Mouse (Mus musculus): ENCODE measurements around the gene Ano9.

Ano9 gene

DNA sequence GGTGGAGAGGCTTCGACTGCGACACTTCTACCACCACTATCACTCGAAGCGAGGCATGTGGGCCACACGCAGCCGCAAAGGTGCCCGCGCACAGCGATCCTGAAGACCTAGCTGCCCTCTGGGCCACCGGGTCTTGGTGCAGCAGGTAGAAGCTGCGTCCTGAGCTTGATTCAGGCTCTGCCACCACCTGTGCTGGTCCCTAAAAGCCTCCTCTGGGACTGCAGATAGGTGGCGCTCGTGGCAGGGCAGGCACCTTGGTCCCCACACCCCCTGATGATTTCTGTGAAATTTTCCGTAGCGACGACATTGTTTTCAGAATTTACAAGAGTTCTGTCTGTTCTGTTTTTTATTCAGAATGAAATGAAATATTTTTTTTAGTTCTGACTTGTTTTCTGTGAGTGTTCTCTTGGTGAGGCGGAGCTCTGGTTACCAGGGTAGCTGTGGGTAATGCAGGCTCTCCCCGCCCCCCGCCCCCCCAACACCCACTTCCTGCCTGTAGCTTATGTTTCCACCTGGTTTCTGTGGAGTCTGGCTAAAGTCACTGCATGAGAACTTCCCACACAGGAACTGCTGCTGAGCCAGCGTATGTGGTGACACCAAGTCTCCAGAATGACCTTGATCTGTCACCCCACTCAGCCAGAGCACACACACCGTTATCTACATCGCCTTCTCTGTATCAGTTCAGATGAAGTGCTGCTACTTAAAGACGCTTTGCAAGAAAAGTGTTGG lies 45.4 kb downstream of the Ano9 start:
- in situ Hi-C loops (cut with MboI; ENCODE audit: low pct_unique_long_range_greater_than_20kb in 1 of 2, low sequenced_read_pairs in 2 of 2, unreplicated experiment in 1 of 2): no loop called here

DNA sequence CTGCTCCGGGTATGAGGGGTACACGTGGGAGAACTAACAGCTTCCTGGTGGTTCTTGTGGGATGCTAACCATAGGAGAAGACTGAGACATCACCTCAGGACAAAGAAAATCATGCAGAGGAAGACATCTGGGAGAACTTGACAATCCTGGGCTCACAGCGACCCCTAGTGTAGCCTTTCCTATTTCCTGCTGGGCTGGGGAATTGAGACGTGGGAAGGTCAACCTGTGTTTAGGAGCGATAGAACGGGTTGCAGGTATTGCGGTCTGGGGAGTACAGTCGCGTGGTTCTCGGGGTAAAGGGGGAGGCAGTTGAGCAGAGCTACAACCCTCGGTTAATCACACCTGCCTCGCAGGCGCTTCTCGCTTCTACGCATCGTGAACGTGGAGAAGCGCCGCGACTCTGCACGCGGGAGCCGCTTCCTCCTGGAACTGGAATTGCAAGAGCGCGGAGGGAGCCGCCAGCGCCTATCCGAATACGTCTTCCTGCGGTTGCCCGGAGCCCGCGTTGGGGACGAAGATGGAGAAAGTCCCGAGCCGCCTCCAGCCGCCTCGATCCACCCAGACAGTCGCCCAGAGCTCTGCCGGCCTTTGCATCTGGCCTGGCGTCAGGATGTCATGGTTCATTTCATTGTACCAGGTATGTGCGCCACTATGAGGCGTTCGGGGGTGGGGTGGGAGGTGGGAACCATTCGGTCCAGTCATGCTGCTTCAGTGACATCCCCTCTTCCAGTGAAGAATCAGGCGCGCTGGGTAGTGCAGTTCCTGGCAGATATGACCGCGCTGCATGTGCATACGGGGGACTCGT lies 47.3 kb downstream of the Ano9 start:
- in situ Hi-C loops (cut with MboI; ENCODE audit: low pct_unique_long_range_greater_than_20kb in 1 of 2, low sequenced_read_pairs in 2 of 2, unreplicated experiment in 1 of 2): no loop called here

DNA sequence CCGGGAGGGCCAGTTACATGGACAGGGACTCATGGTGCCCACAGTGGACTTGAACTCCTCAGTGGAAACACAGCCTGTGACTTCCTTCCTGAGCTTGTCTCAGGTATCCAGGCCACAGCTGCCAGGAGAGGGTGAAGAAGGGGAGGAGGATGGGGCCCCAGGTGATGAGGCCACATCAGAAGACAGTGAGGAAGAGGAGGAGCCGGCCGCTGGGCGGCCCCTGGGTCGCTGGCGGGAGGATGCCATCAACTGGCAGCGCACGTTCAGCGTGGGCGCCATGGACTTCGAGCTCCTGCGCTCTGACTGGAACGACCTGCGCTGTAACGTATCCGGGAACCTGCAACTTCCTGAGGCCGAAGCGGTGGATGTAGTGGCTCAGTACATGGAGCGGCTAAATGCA lies 49.3 kb downstream of the Ano9 start:
- in situ Hi-C loops (cut with MboI; ENCODE audit: low pct_unique_long_range_greater_than_20kb in 1 of 2, low sequenced_read_pairs in 2 of 2, unreplicated experiment in 1 of 2): no loop called here

- in situ Hi-C loops (cut with MboI; ENCODE audit: low pct_unique_long_range_greater_than_20kb in 1 of 2, low sequenced_read_pairs in 2 of 2, unreplicated experiment in 1 of 2): loop anchor here in 1 of 2 experiments (5.0 kb wide), 1 partner anchor 147 kb away; no protein-coding TSS in a partner anchor
Observed at GRCm38 (mm10) chr7:141064576-141064975, 53.0 kb downstream of the Ano9 start.

GRCm38 (mm10) chr7:141064175-141064574 lies 53.4 kb downstream of the Ano9 start:
- in situ Hi-C loops (cut with MboI; ENCODE audit: low pct_unique_long_range_greater_than_20kb in 1 of 2, low sequenced_read_pairs in 2 of 2, unreplicated experiment in 1 of 2): loop anchor here in 1 of 2 experiments (5.0 kb wide), 1 partner anchor 147 kb away; no protein-coding TSS in a partner anchor

DNA sequence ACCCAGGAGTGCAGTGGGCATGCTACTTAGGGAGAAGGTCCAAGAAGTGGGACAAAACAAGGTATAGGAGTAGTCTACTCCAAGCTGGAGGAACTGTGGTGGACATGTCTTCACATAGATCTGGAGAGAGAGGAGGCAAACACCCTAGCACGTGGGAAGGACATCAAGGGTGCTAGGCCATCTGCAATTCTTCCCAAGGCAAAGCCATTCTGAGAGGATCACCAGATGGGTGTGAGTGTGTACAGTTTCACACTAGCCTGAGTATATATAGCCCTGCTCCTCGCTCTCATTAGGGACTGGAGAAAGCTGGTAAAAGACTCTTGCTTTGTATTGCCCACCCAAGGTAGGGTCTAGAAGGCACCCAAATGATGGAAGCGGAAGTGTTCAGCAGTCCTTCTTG lies 54.3 kb downstream of the Ano9 start:
- in situ Hi-C loops (cut with MboI; ENCODE audit: low pct_unique_long_range_greater_than_20kb in 1 of 2, low sequenced_read_pairs in 2 of 2, unreplicated experiment in 1 of 2): loop anchor here in 1 of 2 experiments (5.0 kb wide), 1 partner anchor 146 kb away; no protein-coding TSS in a partner anchor

- in situ Hi-C loops (cut with MboI; ENCODE audit: low pct_unique_long_range_greater_than_20kb in 1 of 2, low sequenced_read_pairs in 2 of 2, unreplicated experiment in 1 of 2): loop anchor here in 1 of 2 experiments (5.0 kb wide), 1 partner anchor 145 kb away; no protein-coding TSS in a partner anchor
Observed at GRCm38 (mm10) chr7:141062525-141062924, 55.1 kb downstream of the Ano9 start.

GRCm38 (mm10) chr7:141061269-141061692 lies 56.3 kb downstream of the Ano9 start:
- in situ Hi-C loops (cut with MboI; ENCODE audit: low pct_unique_long_range_greater_than_20kb in 1 of 2, low sequenced_read_pairs in 2 of 2, unreplicated experiment in 1 of 2): loop anchor here in 1 of 2 experiments (5.0 kb wide), 1 partner anchor 144 kb away; no protein-coding TSS in a partner anchor

GRCm38 (mm10) chr7:141060426-141061242 lies 57.0 kb downstream of the Ano9 start, which contains the start of gene B4galnt4:
TSS of gene B4galnt4 (plus strand) at chr7:141061104.
- in situ Hi-C loops (cut with MboI; ENCODE audit: low pct_unique_long_range_greater_than_20kb in 1 of 2, low sequenced_read_pairs in 2 of 2, unreplicated experiment in 1 of 2): loop anchor here in 1 of 2 experiments (5.0 kb wide), 1 partner anchor 143 kb away; no protein-coding TSS in a partner anchor

GRCm38 (mm10) chr7:141059929-141060328 lies 57.7 kb downstream of the Ano9 start:
- in situ Hi-C loops (cut with MboI; ENCODE audit: low pct_unique_long_range_greater_than_20kb in 1 of 2, low sequenced_read_pairs in 2 of 2, unreplicated experiment in 1 of 2): loop anchor here (5.0 to 10.0 kb wide), 2 partner anchors 143 to 215 kb away; partner anchors contain the start of genes Odf3 (in 1 of the 2) and Scgb1c1 (in 1 of the 2)

- in situ Hi-C loops (cut with MboI; ENCODE audit: low pct_unique_long_range_greater_than_20kb in 1 of 2, low sequenced_read_pairs in 2 of 2, unreplicated experiment in 1 of 2): loop anchor here in 1 of 2 experiments (10.0 kb wide), 1 partner anchor 214 kb away; the partner anchor contains the start of genes Odf3 and Scgb1c1
Observed at GRCm38 (mm10) chr7:141058601-141059341, 58.8 kb downstream of the Ano9 start.

DNA sequence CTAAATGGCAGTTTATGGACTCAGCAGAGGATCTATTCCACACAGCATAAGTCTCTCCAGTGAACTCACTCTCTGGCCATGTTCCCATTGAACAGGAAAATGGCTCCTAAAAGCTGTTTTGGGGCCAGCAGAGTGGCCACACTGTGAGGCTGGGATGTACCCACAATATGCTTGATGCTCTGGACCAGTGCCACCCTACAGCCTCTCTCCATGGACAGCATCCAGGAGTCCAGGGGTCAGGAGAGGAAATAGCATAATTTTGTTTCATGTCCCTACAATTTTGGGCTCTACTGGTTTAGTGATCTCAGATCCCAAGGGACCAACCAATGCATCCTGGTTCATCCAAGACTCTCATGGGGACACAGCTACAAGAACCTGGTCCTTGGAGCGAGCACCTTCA lies 60.1 kb downstream of the Ano9 start:
- in situ Hi-C loops (cut with MboI; ENCODE audit: low pct_unique_long_range_greater_than_20kb in 1 of 2, low sequenced_read_pairs in 2 of 2, unreplicated experiment in 1 of 2): loop anchor here in 1 of 2 experiments (10.0 kb wide), 1 partner anchor 213 kb away; the partner anchor contains the start of genes Odf3 and Scgb1c1

- in situ Hi-C loops (cut with MboI; ENCODE audit: low pct_unique_long_range_greater_than_20kb in 1 of 2, low sequenced_read_pairs in 2 of 2, unreplicated experiment in 1 of 2): loop anchor here in 1 of 2 experiments (10.0 kb wide), 1 partner anchor 212 kb away; the partner anchor contains the start of genes Odf3 and Scgb1c1
Observed at GRCm38 (mm10) chr7:141056976-141057375, 60.6 kb downstream of the Ano9 start.

DNA sequence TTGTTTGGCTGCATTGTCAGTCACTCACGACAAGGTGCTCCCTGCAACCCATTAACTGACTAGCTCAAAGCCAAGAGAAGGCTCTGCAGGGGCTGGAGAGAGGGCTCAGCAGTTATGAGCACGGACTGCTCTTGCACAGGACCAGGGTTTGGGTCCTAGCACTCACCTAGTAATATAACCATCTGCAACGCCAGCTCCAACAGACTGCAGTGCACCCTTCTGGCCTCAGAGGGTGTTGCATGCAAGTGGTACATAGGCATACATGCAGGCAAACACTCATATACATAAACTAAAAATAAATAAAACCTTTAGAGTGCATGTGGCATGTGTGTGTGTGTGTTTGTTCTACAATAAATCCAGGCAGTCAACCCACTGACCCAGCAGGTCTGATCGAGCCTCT lies 61.8 kb downstream of the Ano9 start:
- in situ Hi-C loops (cut with MboI; ENCODE audit: low pct_unique_long_range_greater_than_20kb in 1 of 2, low sequenced_read_pairs in 2 of 2, unreplicated experiment in 1 of 2): loop anchor here in 1 of 2 experiments (10.0 kb wide), 1 partner anchor 211 kb away; the partner anchor contains the start of genes Odf3 and Scgb1c1

- in situ Hi-C loops (cut with MboI; ENCODE audit: low pct_unique_long_range_greater_than_20kb in 1 of 2, low sequenced_read_pairs in 2 of 2, unreplicated experiment in 1 of 2): loop anchor here (5.0 to 10.0 kb wide), 3 partner anchors 95 to 208 kb away; partner anchors contain the start of genes Gm45717 (in 2 of the 2), Ifitm2 (in 2 of the 2), Odf3 (in 2 of the 2) and Scgb1c1 (in 2 of the 2)
Observed at GRCm38 (mm10) chr7:141052421-141052820, 65.2 kb downstream of the Ano9 start.

DNA sequence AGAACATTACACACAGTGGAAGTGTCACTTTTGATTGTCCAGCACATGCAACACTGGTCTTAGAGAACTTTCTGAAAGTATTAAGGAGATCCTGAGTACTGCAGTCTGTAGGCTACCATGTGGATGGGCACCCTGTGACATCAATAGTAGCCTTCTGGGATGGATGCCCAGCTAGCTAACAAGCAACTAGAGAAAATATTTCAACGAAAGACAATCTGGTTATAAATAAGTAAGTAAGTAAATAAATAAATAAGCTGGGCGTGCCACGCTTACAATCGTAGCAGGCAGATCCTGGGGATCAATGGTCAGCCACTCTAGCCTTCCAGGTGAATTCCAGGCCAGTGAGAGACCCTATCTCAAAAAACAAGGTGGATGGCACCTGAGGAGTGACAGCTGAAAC lies 65.6 kb downstream of the Ano9 start:
- in situ Hi-C loops (cut with MboI; ENCODE audit: low pct_unique_long_range_greater_than_20kb in 1 of 2, low sequenced_read_pairs in 2 of 2, unreplicated experiment in 1 of 2): loop anchor here (5.0 to 10.0 kb wide), 3 partner anchors 95 to 207 kb away; partner anchors contain the start of genes Gm45717 (in 2 of the 2), Ifitm2 (in 2 of the 2), Odf3 (in 2 of the 2) and Scgb1c1 (in 2 of the 2)

All from mouse embryonic stem cell (cell line).